Mouse (Mus musculus) forebrain, embryonic 11.5 days (tissue): ENCODE results near the gene Drg1. TPM values are rescaled to one million over a fixed set of nuclear protein-coding genes. Genes with fewer than 3 reads are reported as not detected.
"Not testable (repeated sequence)": the region's sequence is repeated elsewhere in the genome, so short reads cannot be mapped to it uniquely, and the experiment has no call there.

Experiments
- ATAC-seq: fragments of 200-750 bp; cut with Nextera tagmentation; replicated peaks from 2 replicates; pipeline ENCODE4 v1.8.0; 2017; ENCODE audit warnings: moderate TSS enrichment; ENCODE audit not compliant: low FRiP score
- DNase-seq: peaks from one replicate; pipeline ENCODE4 v3.0.0-alpha.2; 2017; ENCODE audit warnings: low spot score
- H3K27ac ChIP-seq: fragments of 300-500 bp; sonication (generic); 2 replicates; pipeline ENCODE4 v1.5.1; 2014; ENCODE audit warnings: low read depth, low read length
- H3K27me3 ChIP-seq: fragments of 300-500 bp; sonication (generic); 2 replicates; pipeline ENCODE4 v1.6.1; 2014; ENCODE audit warnings: mild to moderate bottlenecking, low read length, mixed read lengths; ENCODE audit not compliant: control insufficient read depth, insufficient read depth
- H3K36me3 ChIP-seq: fragments of 300-500 bp; sonication (generic); 2 replicates; pipeline ENCODE4 v1.6.1; 2014; ENCODE audit warnings: mild to moderate bottlenecking, low read length, moderate library complexity, mixed read lengths; ENCODE audit not compliant: control insufficient read depth, insufficient read depth
- H3K4me1 ChIP-seq: fragments of 300-500 bp; sonication (generic); replicated peaks from 2 replicates; pipeline ENCODE4 v1.6.1; 2014; ENCODE audit warnings: low read length, mixed read lengths; ENCODE audit not compliant: control insufficient read depth, insufficient read depth
- H3K4me2 ChIP-seq: fragments of 300-500 bp; sonication (generic); 2 replicates; pipeline ENCODE4 v1.6.1; 2014; ENCODE audit warnings: low read depth, mild to moderate bottlenecking, low read length, moderate library complexity, mixed read lengths; ENCODE audit not compliant: severe bottlenecking
- H3K4me3 ChIP-seq: fragments of 300-500 bp; sonication (generic); 2 replicates; pipeline ENCODE4 v1.5.1; 2014; ENCODE audit warnings: low read depth, low read length
- H3K9ac ChIP-seq: fragments of 300-500 bp; sonication (generic); 2 replicates; pipeline ENCODE4 v1.6.1; 2014; ENCODE audit warnings: low read length
- H3K9me3 ChIP-seq: fragments of 300-500 bp; sonication (generic); 2 replicates; pipeline ENCODE4 v1.6.1; 2016; ENCODE audit warnings: low read length, mixed read lengths; ENCODE audit not compliant: control insufficient read depth
- WGBS: fragments of 180-500 bp; shearing (Covaris S2); extraction: QIAGEN DNeasy Blood & Tissue Kit; methylation state at CpG from one replicate; pipeline ENCODE4 v1.1.7; 2014; 5-methylcytosine and 5-hydroxymethylcytosine counted together
- polyA plus RNA-seq: library from polyadenylated mRNA; unstranded; fragments of >200 nt; fragmentation: Nextera tagmentation; extraction: Ambion mirVana; gene quantifications from 2 replicates; pipeline ENCODE4 v1.2.1, GENCODE M21; 2014

Gene Drg1
- polyA plus RNA-seq, 1 experiment from 2014 or later, result 299 TPM

- H3K27me3 ChIP-seq, H3K4me2 ChIP-seq, H3K9me3 ChIP-seq, H3K9ac ChIP-seq, H3K4me1 ChIP-seq, H3K36me3 ChIP-seq, ATAC-seq, H3K4me3 ChIP-seq, H3K27ac ChIP-seq, DNase-seq: not testable (repeated sequence)
- WGBS, result 76% methylated on average over 3 of the region's 3 CpGs
Measured at GRCm38 (mm10) chr11:3163661-3164060, 102.6 kb downstream of the Drg1 start.

- not testable (repeated sequence) for H3K4me2 ChIP-seq, ATAC-seq, H3K4me1 ChIP-seq, H3K36me3 ChIP-seq, H3K9me3 ChIP-seq, H3K9ac ChIP-seq, H3K4me3 ChIP-seq, H3K27me3 ChIP-seq, DNase-seq, H3K27ac ChIP-seq
- 93% methylated on average over 2 of the region's 2 CpGs for WGBS
Measured at GRCm38 (mm10) chr11:3163122-3163521, 103.1 kb downstream of the Drg1 start.

GRCm38 (mm10) chr11:3162236-3162897 is 103.8 kb downstream of the Drg1 start:
- not testable (repeated sequence) for DNase-seq, H3K4me1 ChIP-seq, H3K27ac ChIP-seq, H3K4me3 ChIP-seq, H3K4me2 ChIP-seq, H3K36me3 ChIP-seq, H3K9ac ChIP-seq, H3K9me3 ChIP-seq, H3K27me3 ChIP-seq
- ATAC-seq, result peak; percentile 22
- WGBS, result 67% methylated on average over 5 of the region's 5 CpGs

GRCm38 (mm10) chr11:3161370-3161769 is 104.8 kb downstream of the Drg1 start:
- not testable (repeated sequence) for H3K27me3 ChIP-seq, ATAC-seq, H3K36me3 ChIP-seq, H3K9ac ChIP-seq, DNase-seq, H3K4me3 ChIP-seq, H3K27ac ChIP-seq, H3K4me1 ChIP-seq, H3K9me3 ChIP-seq, H3K4me2 ChIP-seq
- 62% methylated on average over 1 of the region's 2 CpGs for WGBS

- WGBS, result 94% methylated on average over 4 of the region's 4 CpGs
- not testable (repeated sequence) for H3K4me3 ChIP-seq, H3K36me3 ChIP-seq, ATAC-seq, H3K9me3 ChIP-seq, H3K4me2 ChIP-seq, DNase-seq, H3K9ac ChIP-seq, H3K27me3 ChIP-seq, H3K4me1 ChIP-seq, H3K27ac ChIP-seq
Measured at GRCm38 (mm10) chr11:3158800-3159199, 107.4 kb downstream of the Drg1 start.

GRCm38 (mm10) chr11:3157996-3158395 is 108.2 kb downstream of the Drg1 start:
- H3K4me2 ChIP-seq, H3K9ac ChIP-seq, H3K27me3 ChIP-seq, H3K36me3 ChIP-seq, H3K4me1 ChIP-seq, H3K4me3 ChIP-seq, ATAC-seq, H3K9me3 ChIP-seq, H3K27ac ChIP-seq: not testable (repeated sequence)
- peak; percentile 43 for DNase-seq
- 95% methylated on average over 6 of the region's 6 CpGs for WGBS

- ATAC-seq, H3K27me3 ChIP-seq: not testable (repeated sequence)
- 95% methylated on average over 2 of the region's 3 CpGs for WGBS
Measured at GRCm38 (mm10) chr11:3156991-3157390, 109.2 kb downstream of the Drg1 start.

GRCm38 (mm10) chr11:3153666-3154397 is 112.4 kb downstream of the Drg1 start:
- H3K36me3 ChIP-seq, H3K9me3 ChIP-seq, H3K27me3 ChIP-seq, H3K4me3 ChIP-seq, H3K4me2 ChIP-seq, H3K27ac ChIP-seq, H3K9ac ChIP-seq, H3K4me1 ChIP-seq: not testable (repeated sequence)
- 79% methylated on average over 1 of the region's 1 CpGs for WGBS
- ATAC-seq (peak; percentile 51), DNase-seq (peak; percentile 68)

More at GRCm38 (mm10) chr11:3156991-3157390, 109.2 kb downstream of the Drg1 start:
- H3K36me3 ChIP-seq, DNase-seq, H3K4me2 ChIP-seq, H3K9ac ChIP-seq, H3K4me3 ChIP-seq, H3K9me3 ChIP-seq, H3K27ac ChIP-seq, H3K4me1 ChIP-seq: not testable (repeated sequence)

GRCm38 (mm10) chr11:3151358-3151757 is 114.9 kb downstream of the Drg1 start:
- H3K4me1 ChIP-seq, H3K36me3 ChIP-seq, H3K4me2 ChIP-seq, H3K9ac ChIP-seq, H3K4me3 ChIP-seq, H3K27me3 ChIP-seq, H3K9me3 ChIP-seq, H3K27ac ChIP-seq: not testable (repeated sequence)
- ATAC-seq, result peak; percentile 31; the same call in 1 of the 2 replicates
- WGBS, result 84% methylated on average over 4 of the region's 4 CpGs
- peak; percentile 50 for DNase-seq
